Mouse (Mus musculus): ENCODE measurements around the gene Olfr52.
"Not testable (repeated sequence)": the region's sequence is repeated elsewhere in the genome, so short reads cannot be mapped to it uniquely, and the experiment has no call there.

The Olfr52 gene

DNA sequence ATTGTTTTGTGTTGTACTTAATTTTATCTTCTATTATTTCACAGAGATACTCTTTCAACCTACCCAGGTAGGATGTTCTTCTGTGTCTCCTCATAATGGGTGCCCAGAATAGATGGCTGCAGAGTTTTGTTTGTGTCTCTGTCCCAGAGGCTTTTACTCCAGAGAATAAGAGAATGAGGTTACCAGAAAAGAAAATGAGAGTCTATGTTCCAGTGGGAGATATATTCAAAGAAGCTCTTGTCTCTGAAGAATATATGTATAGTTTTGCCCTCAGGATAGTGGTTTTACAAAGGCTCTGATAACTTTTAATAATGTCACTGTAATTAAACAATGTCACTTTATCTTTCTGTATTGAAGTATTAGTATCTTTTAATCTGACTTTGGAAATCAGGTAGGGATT is at the start of gene Olfr52:
Gene Olfr52 (minus strand): TSS at position 101 of the 400 bp plus-strand sequence.
- no peak for DNase-seq (ENCODE audit: low spot score)

DNA sequence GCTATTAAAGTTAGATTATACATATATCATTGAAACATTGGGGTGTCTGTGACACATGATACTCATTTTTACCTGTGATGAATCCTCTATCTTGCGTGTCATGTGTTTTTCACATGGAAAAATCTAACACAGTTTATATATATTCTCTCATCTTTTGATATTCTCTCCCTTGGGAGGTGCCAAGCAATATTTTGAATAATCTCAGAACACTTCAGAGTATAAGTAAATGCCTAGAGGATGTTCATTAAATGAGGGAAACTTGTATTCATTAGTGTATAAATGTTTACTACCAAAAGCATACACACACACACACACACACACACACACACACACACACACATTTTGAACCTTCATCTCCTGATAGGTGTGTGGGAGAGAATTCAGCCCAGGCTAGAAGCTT is 45.8 kb upstream of the Olfr52 start, which contains the start of gene Olfr1047:
Gene Olfr1047 (minus strand): TSS at position 101 of the 400 bp plus-strand sequence.
- no peak for DNase-seq (ENCODE audit: low spot score)

DNA sequence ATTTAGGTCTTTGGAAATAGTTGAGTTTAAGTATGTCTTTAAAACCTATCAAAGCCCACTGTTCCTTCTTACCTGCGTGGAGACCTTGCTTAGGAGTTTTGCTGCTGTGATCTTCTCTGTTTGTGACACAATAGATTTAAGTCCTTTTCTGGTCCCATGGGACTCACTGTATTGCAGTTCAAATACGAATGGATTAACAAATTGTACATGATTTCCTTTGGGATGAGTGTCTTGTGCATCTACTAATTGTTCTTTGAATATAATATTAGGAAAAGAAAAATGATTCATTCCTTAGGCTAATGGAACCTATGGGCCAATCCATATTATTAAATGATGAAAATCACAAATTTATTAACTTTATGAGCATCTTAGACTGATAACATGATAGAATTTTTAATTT is 33.7 kb upstream of the Olfr52 start, which contains the start of gene Olfr1046:
Gene Olfr1046 (minus strand): TSS at position 101 of the 400 bp plus-strand sequence.
- no peak for DNase-seq (ENCODE audit: low spot score)

DNA sequence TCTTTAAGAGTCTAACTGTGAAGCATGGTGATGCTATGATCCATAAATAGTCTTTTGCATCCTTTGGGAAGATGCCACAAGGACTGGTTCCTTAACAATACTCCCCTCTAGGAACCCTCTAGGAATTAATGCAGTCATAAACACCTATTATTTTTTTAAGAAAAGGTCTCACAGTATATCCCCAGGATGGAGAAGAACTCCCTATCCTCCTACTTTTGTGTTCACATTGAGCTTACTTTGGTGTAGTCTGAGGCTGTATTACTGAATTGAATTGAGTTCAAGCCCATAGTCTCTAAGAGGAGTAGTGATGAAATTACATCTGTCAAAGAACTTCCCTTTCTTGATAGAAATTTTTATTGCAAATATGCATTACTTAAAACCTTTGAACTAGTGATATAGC is 17.4 kb upstream of the Olfr52 start, which contains the start of gene Olfr1045:
Gene Olfr1045 (minus strand): TSS at position 101 of the 400 bp plus-strand sequence.
- DNase-seq (ENCODE audit: low spot score) = no peak

DNA sequence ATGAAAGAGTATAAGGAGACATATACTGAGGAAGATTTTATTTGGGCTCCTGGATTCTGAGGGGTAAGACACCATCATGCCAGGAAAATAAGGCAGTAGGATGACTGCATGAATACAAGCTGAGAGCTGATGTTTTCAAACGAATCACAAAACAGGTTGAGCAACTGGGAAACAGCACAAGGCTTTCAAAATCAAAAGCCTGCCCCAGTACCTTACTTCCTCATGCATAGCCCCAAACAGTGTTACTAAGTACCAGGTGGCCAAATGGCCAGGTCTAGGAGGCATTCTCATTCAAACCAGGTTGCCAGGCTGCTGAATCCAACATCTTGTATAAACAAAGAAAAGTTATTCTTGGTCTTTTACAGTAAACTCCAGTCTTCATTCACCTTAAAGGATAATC is 10.4 kb upstream of the Olfr52 start:
- no peak for DNase-seq (ENCODE audit: low spot score)

DNA sequence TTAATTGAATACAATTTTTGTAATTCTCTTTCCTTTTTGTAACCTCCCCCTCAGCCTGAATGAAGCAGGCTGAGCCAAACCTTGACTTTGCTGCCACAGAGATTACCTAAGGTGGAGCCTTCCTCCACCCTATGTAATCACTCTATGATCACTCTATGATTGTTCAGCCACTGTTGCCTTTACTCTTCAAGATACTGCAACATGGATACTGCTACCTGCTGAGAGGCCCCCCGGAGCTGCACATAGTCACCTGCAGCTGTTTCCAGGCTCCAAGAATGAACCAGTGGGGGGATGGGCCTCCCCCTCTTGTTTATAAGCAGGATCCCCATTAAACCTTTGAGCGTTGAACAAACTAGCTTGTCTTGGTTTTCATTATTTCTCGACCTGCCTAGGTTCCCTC is 5.5 kb downstream of the Olfr52 start:
- no peak for DNase-seq (ENCODE audit: low spot score)

DNA sequence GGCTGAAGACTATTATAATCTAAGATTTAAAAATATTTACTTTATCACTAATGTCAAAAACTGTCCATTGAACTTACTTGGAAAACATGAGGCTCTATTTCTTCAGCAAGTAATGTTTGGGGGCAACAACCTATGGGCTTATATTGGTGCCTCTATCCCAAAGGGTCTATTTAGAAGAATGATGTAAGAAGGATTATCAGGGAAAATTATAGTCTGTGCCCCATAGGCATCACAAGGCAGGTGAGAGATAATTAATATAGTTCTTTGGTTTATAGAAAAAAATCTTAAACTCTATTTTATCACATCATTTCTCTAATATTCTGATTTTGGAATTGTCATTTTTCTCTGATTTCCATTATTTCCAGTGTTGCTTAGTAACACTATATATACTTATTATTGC is 7.8 kb downstream of the Olfr52 start, which contains the start of gene Olfr1044:
Gene Olfr1044 (minus strand): TSS at position 101 of the 400 bp plus-strand sequence.
- DNase-seq (ENCODE audit: low spot score) = no peak

DNA sequence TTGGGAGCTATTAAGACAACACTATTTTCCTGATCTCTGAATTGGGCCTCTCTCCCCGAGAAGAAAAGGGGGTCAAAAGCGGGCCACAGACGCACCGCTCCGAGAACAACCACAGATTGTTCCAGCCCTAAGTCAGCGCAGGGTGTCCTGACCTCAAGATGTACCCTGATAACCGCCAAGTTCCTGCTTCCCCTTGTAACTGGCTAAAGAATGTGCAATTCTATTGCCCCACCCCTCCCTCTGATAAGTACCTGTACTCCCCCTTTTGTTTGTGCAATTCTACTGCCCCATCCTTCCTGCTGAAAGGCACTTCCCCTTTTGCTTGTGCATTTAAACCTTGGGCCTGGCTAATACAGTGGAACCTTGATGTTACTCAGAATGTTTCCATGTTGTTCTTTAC is 10.1 kb downstream of the Olfr52 start:
- not testable (repeated sequence) for DNase-seq (ENCODE audit: low spot score)

DNA sequence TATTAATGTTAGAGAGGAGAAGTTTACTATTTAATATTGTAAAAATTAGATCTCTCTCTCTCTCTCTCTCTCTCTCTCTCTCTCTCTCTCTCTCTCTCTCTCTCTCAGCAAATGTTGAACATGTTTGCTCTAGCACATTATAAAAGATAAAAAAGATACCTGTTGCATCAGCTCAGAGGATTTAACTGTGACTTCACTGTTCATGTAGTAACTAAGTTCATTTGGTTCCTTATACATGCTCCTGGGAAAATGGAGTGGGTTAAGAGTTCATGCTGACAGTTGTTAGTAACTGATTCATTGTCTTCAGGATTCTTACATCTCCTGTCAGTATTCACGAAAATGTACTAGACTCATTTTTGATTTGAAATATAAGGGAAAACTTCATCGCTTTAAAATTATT is 18.1 kb downstream of the Olfr52 start, which contains the start of gene Olfr1043:
Gene Olfr1043 (minus strand): TSS at position 101 of the 400 bp plus-strand sequence.
- DNase-seq (ENCODE audit: low spot score) = no peak

DNA sequence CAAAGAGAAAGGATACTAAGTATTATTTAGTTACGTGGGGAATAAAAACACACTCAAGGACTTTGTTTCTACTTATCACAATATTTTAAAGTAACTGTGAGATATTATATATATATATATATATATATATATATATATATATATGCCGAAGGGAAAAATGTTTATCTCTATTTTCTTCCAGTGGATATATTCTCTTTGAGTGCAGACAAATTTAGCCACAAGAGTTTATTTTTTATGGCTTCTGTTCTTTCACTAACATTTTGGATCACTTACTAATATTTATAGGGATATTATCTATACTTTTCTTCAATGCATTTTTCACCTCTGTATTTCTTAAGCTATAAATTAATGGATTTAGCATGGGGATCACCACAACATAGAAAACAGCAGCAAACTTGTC is 23.7 kb downstream of the Olfr52 start, which contains the start of gene Olfr1042:
Gene Olfr1042 (minus strand): TSS at position 101 of the 400 bp plus-strand sequence.
- DNase-seq (ENCODE audit: low spot score) = no peak

DNA sequence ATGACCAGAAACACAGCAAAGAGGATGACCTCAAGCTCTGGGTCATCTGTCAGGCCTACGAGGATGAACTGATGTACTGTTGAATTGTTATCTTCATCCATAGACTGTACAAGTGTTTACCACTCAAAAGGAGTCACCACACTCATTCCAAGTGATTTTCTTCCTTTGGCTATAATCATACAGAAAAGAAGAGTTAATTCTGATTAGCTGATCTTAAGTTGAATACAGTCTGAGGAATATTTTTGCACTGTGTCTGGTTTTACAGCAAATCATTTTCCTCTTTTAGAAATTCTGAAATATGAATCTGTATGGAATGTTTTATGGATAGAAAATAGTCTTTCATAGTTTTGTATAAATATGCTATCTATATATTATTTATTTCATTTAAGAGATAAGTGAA is 38.9 kb downstream of the Olfr52 start, which contains the start of gene Olfr1040:
Gene Olfr1040 (minus strand): TSS at position 101 of the 400 bp plus-strand sequence.
- no peak for DNase-seq (ENCODE audit: low spot score)

DNA sequence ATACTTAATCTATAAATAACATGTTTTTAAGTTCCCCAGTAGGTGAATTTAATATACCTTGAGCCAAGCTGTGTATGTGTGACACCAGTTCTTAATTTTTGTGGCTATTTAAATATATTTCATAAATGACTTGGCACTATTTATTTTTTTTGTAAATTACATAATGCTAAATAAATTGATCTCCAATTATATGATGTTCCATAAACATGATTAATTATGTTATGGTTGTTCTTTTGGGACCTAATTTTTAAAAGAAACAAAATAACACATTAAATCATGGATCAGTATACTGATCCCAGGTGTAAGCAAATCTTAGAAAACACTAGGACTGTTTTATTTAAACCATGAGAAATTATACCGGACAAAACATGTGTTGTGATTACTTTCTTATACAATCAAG is 49.7 kb downstream of the Olfr52 start, which contains the start of gene Olfr1039:
Gene Olfr1039 (minus strand): TSS at position 101 of the 400 bp plus-strand sequence.
- no peak for DNase-seq (ENCODE audit: low spot score)

Measured in urinary bladder, postnatal 25 days (tissue).